Mouse (Mus musculus): Measurements from ENCODE around the gene Mrps14. TPM values are rescaled to one million over a fixed set of nuclear protein-coding genes. Genes with fewer than 3 reads are reported as not detected.

Gene Mrps14
- polyA plus RNA-seq, 1 experiment from 2014 or later, result 174 TPM

DNA sequence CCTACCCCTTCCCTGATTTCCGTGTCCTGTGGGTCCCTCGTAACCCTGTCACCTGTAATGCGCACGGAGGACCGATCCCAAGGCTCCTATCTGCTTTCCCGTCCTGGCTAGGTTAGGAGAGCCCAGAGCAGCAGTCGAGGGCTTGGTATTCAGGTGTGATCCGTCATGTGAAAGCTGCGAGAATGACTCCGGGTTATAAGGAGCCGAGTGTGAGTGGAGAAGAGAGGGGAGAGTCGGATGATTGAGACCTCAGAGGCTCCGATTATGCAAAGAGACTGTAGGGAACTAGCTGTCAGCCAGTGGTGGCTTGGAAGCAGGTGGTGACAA, 285 bp downstream of the Mrps14 start:
- H3K27ac ChIP-seq (replicated peaks), result peak overlapping the region; percentile 56
- H3K4me3 ChIP-seq (replicated peaks), result peak overlapping the region; percentile 75
- H3K4me1 ChIP-seq (replicated peaks), result peaks cover 19% of the 10 kb centered on the region
- peak overlapping the region; percentile 85 for H3K4me2 ChIP-seq
- no peaks in the 10 kb centered on the region for H3K27me3 ChIP-seq
- WGBS (ENCODE audit: insufficient replicate concordance), result 0% methylated on average over 13 of the region's 13 CpGs
- H3K9ac ChIP-seq, result peak overlapping the region; percentile 57
- peak; percentile 40 for ATAC-seq (ENCODE audit: insufficient read depth)
- H3K9me3 ChIP-seq (replicated peaks), result no peaks in the 10 kb centered on the region
- H3K36me3 ChIP-seq (replicated peaks), result peaks cover 25% of the 10 kb centered on the region

DNA sequence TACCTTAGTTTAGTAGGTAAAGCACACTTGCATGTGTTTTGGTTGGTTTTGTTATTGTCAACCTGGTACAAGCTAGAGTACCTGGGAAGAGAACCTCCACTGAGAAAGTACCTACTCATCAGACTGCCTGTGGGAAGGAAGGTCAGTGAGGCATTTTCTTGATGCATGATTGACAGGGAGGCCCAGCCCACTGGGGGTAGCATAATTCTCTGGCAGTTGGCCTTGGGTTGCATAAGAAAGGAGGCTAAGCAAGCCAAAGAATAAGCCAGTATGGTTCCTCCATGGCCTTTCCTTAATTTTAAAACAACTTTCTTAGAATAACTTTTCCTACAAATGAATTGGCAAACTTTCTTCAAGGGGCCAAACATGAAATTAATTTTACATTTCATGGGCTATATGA, 10.5 kb downstream of the Mrps14 start:
- no peak for ATAC-seq (ENCODE audit: insufficient read depth)
- H3K9ac ChIP-seq, result no peak overlapping the region
- no peak overlapping the region for H3K4me3 ChIP-seq (replicated peaks)
- H3K9me3 ChIP-seq (replicated peaks), result no peaks in the 10 kb centered on the region
- no peak overlapping the region for H3K4me2 ChIP-seq
- peaks cover 14% of the 10 kb centered on the region for H3K4me1 ChIP-seq (replicated peaks)
- peaks cover 66% of the 10 kb centered on the region for H3K36me3 ChIP-seq (replicated peaks)
- H3K27ac ChIP-seq (replicated peaks), result no peak overlapping the region
- no peaks in the 10 kb centered on the region for H3K27me3 ChIP-seq

DNA sequence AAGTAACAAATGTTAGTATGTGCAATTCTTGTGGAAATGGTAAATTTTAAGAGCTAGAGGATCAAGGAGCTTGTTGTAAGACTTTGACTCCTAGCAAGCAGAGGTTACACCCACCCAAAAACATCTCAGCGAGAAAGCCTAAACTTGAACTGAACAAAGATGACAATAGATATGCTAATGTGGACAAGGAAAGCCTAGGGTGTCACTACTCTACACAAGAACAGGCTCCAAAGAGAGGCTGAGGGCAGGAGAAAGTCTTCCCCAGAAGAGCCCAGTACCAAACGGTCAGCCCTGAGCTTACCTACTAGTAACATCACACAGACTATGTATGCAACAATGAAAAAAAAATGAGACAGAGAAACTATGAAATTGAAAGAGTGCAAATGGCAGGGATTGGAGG, 14.8 kb downstream of the Mrps14 start:
- Histone ChIP-seq H3K9ac (0 out of 2 replicates have a peak overlapping the region, but pooled peaks have one; percentile 25), H3K9me3 (replicated peaks) (no peaks in the 10 kb centered on the region), H3K4me1 (replicated peaks) (peaks cover 35% of the 10 kb centered on the region), H3K27me3 (no peaks in the 10 kb centered on the region), H3K36me3 (replicated peaks) (peaks cover 31% of the 10 kb centered on the region), H3K4me3 (replicated peaks) (no peak overlapping the region), H3K4me2 (peak overlapping the region; percentile 27), H3K27ac (replicated peaks) (no peak overlapping the region)
- no peak for ATAC-seq (ENCODE audit: insufficient read depth)
- 33% methylated on average over 2 of the region's 2 CpGs for WGBS (ENCODE audit: insufficient replicate concordance)

DNA sequence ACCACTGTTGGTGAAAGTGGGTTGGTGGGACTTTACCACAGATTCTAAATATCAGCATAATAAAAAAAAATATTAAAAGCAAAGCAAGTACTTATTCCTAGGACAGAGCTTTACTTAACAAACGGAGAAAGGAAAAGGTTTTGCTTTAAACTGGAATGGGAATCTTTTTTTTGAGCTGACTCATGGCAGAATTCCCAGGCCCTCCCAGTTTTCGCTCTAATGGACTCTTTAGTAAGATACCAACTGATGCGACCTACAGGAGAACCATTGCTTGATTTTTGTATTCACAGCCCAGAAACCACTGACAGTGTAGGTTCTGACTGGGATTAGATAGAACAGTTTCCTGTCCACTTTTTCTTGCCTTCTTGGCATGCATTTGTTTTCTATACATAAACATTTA, 15.6 kb downstream of the Mrps14 start:
- no peak overlapping the region for H3K27ac ChIP-seq (replicated peaks)
- 30% methylated on average over 3 of the region's 3 CpGs for WGBS (ENCODE audit: insufficient replicate concordance)

DNA sequence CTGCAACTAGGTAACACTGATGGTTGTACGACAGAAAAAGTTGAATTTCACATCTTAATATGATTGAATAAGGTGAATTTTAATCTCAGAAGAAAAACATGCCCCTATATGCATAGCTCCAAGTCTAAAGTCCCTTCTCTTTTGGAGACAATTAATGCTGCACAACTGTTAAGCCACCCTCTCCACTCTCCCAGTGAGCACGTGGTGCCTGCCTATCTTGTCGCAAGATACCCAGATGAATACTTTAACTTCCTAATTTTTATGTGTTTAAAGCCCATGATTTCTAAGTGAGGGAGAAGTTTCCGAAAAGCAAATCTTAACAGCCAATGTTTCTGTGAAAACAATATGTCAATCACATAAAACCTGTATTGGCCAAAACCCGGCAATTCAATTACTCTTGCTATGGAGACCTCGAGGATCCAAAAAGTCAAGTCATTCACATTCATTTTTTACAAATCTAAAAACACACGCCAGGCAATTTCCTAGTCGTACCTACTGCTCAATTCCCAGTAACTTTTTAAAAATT, 16.6 kb downstream of the Mrps14 start:
- peaks cover 14% of the 10 kb centered on the region for H3K36me3 ChIP-seq (replicated peaks)
- peak overlapping the region; percentile 89 for H3K9ac ChIP-seq
- ATAC-seq (ENCODE audit: insufficient read depth), result no peak
- H3K4me3 ChIP-seq (replicated peaks), result peak overlapping the region; percentile 91
- peak overlapping the region; percentile 82 for H3K4me2 ChIP-seq
- H3K27ac ChIP-seq (replicated peaks), result peak overlapping the region; percentile 94
- H3K27me3 ChIP-seq, result no peaks in the 10 kb centered on the region
- H3K4me1 ChIP-seq (replicated peaks), result peaks cover 31% of the 10 kb centered on the region
- under 1% methylated on average over 8 of the region's 8 CpGs for WGBS (ENCODE audit: insufficient replicate concordance)
- H3K9me3 ChIP-seq (replicated peaks), result no peaks in the 10 kb centered on the region

More for the DNA sequence above, 15.6 kb downstream of the Mrps14 start:
- no peak for ATAC-seq (ENCODE audit: insufficient read depth)
- Histone ChIP-seq H3K9ac (peak overlapping the region; percentile 89), H3K36me3 (replicated peaks) (peaks cover 25% of the 10 kb centered on the region), H3K4me3 (replicated peaks) (peak overlapping the region; percentile 91), H3K4me2 (peak overlapping the region; percentile 82), H3K9me3 (replicated peaks) (no peaks in the 10 kb centered on the region), H3K4me1 (replicated peaks) (peaks cover 31% of the 10 kb centered on the region), H3K27me3 (no peaks in the 10 kb centered on the region)

DNA sequence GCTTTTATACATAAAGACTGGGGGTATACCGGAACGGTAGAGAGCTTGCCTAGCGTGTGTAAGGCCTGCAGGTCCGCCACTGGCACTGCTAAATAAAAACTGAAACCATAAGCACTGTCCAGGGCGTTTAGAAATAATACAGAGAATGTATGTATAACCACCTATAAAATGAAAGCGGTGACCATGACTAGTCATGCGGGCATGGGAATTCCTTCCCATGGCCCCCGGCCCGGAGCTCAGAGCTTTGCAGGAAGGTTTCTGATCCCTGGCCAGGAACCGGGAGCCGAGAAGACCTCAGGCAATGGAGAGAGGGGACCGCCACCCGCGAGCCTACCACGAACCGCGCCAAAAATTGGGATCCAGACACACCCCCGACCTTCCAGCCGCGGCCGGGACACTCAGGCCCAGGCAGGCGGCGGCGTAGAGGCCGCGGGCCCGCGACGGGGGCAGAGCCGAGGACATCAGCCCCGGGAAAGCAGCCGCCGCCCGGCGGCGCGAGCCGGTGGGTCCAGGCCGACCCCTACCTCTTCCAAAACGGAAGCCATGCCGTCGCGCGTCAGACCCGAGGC, 17.2 kb downstream of the Mrps14 start:
- Histone ChIP-seq H3K4me3 (replicated peaks) (peak overlapping the region; percentile 91), H3K9ac (peak overlapping the region; percentile 89), H3K4me1 (replicated peaks) (peaks cover 31% of the 10 kb centered on the region), H3K36me3 (replicated peaks) (peaks cover 8% of the 10 kb centered on the region), H3K4me2 (peak overlapping the region; percentile 82), H3K27ac (replicated peaks) (peak overlapping the region; percentile 94), H3K9me3 (replicated peaks) (no peaks in the 10 kb centered on the region), H3K27me3 (no peaks in the 10 kb centered on the region)
- ATAC-seq (ENCODE audit: insufficient read depth), result peak; percentile 59
- under 1% methylated on average over 45 of the region's 45 CpGs for WGBS (ENCODE audit: insufficient replicate concordance)

DNA sequence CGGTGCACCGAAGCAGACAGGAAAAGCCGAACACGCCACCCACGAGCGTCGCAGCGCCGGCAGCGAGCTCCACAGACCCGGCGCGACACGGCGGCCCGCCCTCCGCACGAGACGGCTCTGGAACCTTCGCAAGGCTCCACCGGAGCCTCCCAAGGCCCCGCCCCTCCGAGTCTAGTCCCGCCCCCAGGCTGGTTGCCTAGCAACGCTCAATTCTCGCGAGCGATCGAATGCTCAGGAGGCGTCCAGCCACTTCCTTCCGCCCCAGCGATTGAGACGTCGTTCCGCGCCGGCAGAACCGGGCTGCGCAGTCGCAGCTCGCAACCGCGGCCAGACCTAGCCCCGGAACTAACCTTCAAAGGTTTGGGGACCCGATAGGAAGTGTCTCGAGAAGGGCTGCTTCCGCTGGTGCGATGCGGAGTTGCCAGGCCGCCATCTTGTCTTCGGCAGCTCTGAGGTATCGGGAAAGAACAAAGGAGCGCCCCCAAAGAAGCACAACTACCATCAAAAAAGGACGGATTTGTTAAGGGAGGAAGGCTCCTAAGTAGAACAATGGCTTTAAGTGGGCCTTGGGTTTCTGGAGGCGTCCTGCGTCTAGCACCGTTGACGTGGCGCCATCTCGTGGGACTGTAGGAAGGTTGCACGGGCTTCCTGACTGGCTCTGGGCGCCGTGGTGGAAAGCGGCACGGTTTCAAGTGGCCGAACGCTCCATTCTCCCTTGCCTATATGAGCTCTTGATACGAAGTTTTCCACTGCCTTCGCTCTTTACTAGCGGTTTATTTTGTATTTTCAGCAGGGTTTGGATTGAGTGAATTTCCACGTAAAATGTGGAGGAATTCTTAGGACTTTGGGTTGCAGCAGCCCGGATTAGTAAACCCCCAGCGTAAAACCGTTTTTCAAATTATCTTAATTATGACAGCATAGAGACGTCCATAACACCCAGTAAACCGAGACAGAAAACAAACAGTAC, 18.0 kb downstream of the Mrps14 start, which contains the start of gene Cacybp:
Gene Cacybp, minus strand, starts transcription at position 173 of the 967 bp plus-strand sequence.
- Histone ChIP-seq H3K4me2 (peak within 1 kb of the TSS; percentile 82), H3K9ac (peak within 1 kb of the TSS; percentile 89), H3K27ac (replicated peaks) (peak within 1 kb of the TSS; percentile 94), H3K36me3 (replicated peaks) (peaks cover under 1% of the 10 kb centered on the region), H3K4me3 (replicated peaks) (peak within 1 kb of the TSS; percentile 91), H3K27me3 (no peaks in the 10 kb centered on the region), H3K9me3 (replicated peaks) (no peaks in the 10 kb centered on the region), H3K4me1 (replicated peaks) (peaks cover 31% of the 10 kb centered on the region)
- ATAC-seq (ENCODE audit: insufficient read depth), result peak; percentile 95
- under 1% methylated on average over 74 of the region's 76 CpGs for WGBS (ENCODE audit: insufficient replicate concordance)

DNA sequence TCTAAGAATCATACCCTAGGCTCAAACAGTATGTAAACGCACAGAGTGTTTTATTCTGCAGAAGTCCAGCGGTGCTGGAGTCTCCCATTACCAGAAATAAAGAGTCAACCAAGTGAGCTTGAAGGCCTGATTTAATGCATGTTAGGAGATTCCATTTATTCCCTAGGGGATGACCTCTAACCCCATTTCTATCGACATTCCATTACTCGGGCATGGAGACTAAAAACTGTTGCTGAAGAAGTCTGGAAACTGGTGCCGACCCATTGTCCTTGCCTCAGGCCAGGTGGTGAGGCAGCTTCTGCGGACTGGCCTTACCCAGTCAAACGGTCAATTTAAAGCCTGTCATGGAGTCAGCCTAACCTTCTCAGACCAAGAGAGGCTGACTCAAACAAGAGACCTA, 19.2 kb downstream of the Mrps14 start:
- Histone ChIP-seq H3K27ac (replicated peaks) (no peak overlapping the region), H3K9ac (no peak overlapping the region), H3K4me3 (replicated peaks) (peak overlapping the region; percentile 91), H3K27me3 (no peaks in the 10 kb centered on the region), H3K9me3 (replicated peaks) (no peaks in the 10 kb centered on the region), H3K4me2 (peak overlapping the region; percentile 82), H3K36me3 (replicated peaks) (no peaks in the 10 kb centered on the region; the same call in 1 of the 2 replicates), H3K4me1 (replicated peaks) (peaks cover 31% of the 10 kb centered on the region)
- 85% methylated on average over 7 of the region's 7 CpGs for WGBS (ENCODE audit: insufficient replicate concordance)
- no peak for ATAC-seq (ENCODE audit: insufficient read depth)

DNA sequence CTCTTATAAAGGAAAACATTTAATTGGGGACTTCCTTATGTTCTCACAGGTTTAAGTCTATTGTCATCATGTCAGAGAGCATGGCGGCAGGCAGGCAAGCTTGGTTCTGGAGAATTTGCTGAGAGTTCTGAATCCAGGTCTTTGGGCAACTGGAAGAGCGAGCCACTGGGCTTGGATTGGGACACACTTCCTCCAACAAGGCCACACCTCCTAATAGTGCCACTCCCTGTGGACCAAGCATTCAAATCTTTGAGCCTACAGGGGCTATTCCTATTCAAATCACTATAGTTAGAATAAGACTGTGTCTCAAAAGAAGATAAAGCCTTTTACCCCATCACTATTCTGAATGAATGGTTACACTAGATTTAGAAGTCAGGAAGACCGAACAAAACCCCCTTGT, 22.9 kb downstream of the Mrps14 start:
- Histone ChIP-seq H3K4me2 (no peak overlapping the region), H3K36me3 (replicated peaks) (no peaks in the 10 kb centered on the region), H3K4me3 (replicated peaks) (no peak overlapping the region), H3K9ac (no peak overlapping the region), H3K9me3 (replicated peaks) (no peaks in the 10 kb centered on the region), H3K27ac (replicated peaks) (no peak overlapping the region), H3K4me1 (replicated peaks) (peaks cover 8% of the 10 kb centered on the region), H3K27me3 (no peaks in the 10 kb centered on the region)
- 72% methylated on average over 3 of the region's 3 CpGs for WGBS (ENCODE audit: insufficient replicate concordance)
- ATAC-seq (ENCODE audit: insufficient read depth), result no peak

DNA sequence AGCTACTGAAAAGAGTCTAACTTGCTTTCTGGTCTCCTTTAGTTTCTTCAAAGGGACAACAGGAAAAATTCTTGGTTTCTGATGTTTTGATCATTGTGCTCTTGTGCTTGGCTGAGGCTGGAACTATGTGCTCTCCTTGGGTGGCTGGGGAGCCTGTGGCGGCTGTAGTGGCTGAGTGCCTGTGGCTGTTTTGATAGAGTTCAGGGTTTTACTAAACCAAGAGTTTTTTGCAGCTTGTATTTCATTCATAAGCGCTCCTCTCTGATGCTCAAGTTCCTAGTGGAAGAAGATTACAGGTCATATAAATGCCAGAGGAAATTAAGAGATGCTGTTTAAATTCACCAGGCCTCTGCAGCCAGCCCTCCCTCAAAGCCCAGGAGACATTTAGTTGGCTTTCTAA, 29.1 kb downstream of the Mrps14 start:
- Histone ChIP-seq H3K4me1 (replicated peaks) (0 out of 2 replicates have a peak, but pooled peaks cover 5% of the 10 kb centered on the region), H3K27ac (replicated peaks) (no peak overlapping the region), H3K4me3 (replicated peaks) (no peak overlapping the region), H3K9me3 (replicated peaks) (no peaks in the 10 kb centered on the region), H3K9ac (no peak overlapping the region), H3K27me3 (no peaks in the 10 kb centered on the region), H3K36me3 (replicated peaks) (0 out of 2 replicates have a peak, but pooled peaks cover 8% of the 10 kb centered on the region), H3K4me2 (no peak overlapping the region)
- ATAC-seq (ENCODE audit: insufficient read depth), result no peak
- 67% methylated on average over 2 of the region's 2 CpGs for WGBS (ENCODE audit: insufficient replicate concordance)

DNA sequence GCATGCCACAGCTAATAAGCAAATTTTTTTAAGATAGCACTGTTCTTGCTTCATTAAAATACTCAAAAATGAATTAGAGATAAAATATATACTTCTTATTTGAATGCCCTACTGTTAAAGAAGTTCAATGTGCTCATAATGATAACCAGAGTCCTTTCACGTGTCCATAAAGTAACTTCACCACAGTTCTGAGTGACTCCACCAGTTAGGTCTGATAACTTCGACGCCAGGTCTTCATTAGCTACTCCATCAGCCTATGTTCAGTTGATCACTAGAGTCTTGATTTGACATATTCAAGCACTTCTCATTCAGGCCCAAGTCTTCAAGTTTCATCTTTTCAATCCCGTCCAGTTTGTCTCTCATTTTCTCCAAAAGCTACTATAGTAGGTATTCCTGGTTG, 32.2 kb downstream of the Mrps14 start:
- Histone ChIP-seq H3K9ac (no peak overlapping the region), H3K27ac (replicated peaks) (no peak overlapping the region), H3K36me3 (replicated peaks) (0 out of 2 replicates have a peak, but pooled peaks cover 8% of the 10 kb centered on the region), H3K4me2 (no peak overlapping the region), H3K4me3 (replicated peaks) (no peak overlapping the region), H3K27me3 (no peaks in the 10 kb centered on the region), H3K4me1 (replicated peaks) (0 out of 2 replicates have a peak, but pooled peaks cover 5% of the 10 kb centered on the region), H3K9me3 (replicated peaks) (no peaks in the 10 kb centered on the region)
- ATAC-seq (ENCODE audit: insufficient read depth), result no peak
- 60% methylated on average over 4 of the region's 4 CpGs for WGBS (ENCODE audit: insufficient replicate concordance)
